Mouse (Mus musculus) cerebellum, postnatal 14 days (tissue): Measurements from ENCODE around the gene Opalin.

Experiments
- DNase-seq, 2 experiments: peaks; one replicate each; pipeline ENCODE4 v3.0.0; 2021; ENCODE audit warnings: mixed read lengths in 2 of 2

The Opalin gene

GRCm38 (mm10) chr19:41076906-41077305 is at the start of gene Opalin:
Gene Opalin (minus strand): TSS chr19:41077113.
- DNase-seq, result no peak

GRCm38 (mm10) chr19:41123009-41123408 is 46.1 kb upstream of the Opalin start:
- no peak for DNase-seq

GRCm38 (mm10) chr19:41119924-41120323 is 43.0 kb upstream of the Opalin start:
- peak; percentile 46 to 57 for DNase-seq

GRCm38 (mm10) chr19:41118346-41118745 is 41.4 kb upstream of the Opalin start:
- no peak for DNase-seq

DNA sequence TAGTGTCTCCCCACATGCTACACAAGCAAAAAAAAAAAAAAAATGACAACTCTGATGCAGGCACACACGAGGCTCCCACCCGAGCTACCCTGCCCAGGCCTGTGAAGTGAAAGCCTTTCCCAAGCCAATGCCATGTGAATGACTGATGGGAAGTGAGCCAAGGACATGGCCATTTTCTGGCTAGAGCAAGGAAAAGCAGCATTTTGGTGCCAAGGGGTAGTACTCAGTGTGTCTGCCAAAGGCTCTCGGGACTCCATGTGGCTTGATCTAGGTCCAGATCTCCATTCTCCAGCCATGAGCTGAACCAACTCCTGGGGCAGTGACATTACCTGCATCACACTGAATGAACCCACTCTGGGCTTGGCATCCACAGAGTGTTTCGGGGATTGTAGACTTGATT is 40.4 kb upstream of the Opalin start:
- DNase-seq, result peak; percentile 78 to 91

- no peak for DNase-seq
Observed at GRCm38 (mm10) chr19:41114611-41115010, 37.7 kb upstream of the Opalin start.

DNA sequence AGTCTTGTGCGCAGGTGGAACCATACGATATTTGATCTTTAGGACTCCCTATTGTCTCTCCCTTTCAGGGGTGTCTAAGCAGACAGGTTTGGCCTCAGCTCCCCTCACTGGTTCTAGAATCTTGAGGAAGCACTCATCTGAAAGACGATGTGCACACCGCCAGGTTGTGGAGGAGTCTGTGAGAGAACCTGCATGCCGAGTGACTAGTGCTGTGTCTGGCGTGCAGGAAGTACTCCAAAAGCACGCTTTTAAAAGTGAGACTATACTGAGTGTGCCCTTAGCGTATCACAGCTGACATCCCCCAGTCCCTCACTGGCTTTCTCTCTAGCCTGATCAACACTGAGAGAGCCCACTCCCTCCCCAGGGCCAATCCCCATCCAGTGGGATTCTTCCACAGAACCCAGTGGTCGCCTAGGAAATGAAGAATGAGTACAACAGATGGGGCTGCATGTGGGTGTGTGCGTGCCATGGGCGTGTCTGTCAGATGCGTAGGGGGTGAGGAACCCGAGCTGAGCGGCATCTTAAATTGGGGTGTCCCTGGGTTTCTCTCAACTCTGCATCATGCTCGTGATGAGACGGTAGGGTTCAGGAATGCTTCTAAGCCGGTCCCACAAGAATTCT is 37.1 kb upstream of the Opalin start:
- DNase-seq, result no peak

GRCm38 (mm10) chr19:41112609-41113008 is 35.7 kb upstream of the Opalin start:
- DNase-seq, result no peak

DNA sequence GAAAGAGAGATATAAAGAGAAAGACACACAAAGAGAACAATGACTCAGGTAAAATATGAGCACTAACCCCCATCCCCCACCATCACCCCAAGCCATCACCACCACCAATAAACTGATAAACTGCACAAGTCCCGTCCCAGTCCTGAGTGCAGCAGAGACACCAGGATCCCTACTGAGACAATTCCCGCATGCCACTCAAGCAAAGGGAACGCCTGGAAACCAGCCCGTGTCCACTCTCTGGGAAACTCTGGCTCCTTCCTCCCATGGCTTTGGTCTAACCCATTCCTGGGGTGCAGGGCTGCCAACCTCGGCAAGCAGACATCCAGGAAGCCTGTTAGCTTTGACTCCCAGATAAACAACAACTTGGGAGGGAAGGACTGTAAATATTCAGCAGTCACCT is 33.1 kb upstream of the Opalin start:
- peak in 1 of 2 experiments; percentile 44 for DNase-seq

- peak; percentile 68 to 70 for DNase-seq
Observed at GRCm38 (mm10) chr19:41109496-41109895, 32.6 kb upstream of the Opalin start.

- peak; percentile 66 to 72 for DNase-seq
Observed at GRCm38 (mm10) chr19:41108666-41109065, 31.8 kb upstream of the Opalin start.

GRCm38 (mm10) chr19:41107530-41107929 is 30.6 kb upstream of the Opalin start:
- DNase-seq, result no peak

- peak; percentile 62 to 66 for DNase-seq
Observed at GRCm38 (mm10) chr19:41104922-41105321, 28.0 kb upstream of the Opalin start.

DNA sequence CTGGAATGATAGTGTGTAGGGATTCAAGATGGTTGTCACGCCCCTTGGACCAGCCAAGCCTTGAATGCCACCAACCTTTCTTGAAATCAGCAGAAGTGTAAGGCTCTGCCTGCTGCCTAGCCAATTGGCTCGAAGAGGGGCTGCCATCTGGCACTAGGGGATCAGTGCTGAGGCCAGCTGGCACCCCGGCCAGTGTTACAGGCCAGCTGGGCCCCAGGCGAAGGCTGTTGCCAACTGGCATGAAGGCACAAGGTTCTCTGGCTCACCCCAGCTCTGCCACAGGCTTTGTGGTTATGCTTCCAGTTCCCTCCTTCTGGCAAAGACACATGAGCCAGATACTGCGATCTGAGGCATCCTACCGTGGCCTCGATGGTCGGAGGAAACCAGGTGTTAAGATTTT is 24.5 kb upstream of the Opalin start:
- peak; percentile 96 to 99 for DNase-seq

- peak; percentile 88 to 90 for DNase-seq
Observed at GRCm38 (mm10) chr19:41100863-41101262, 23.9 kb upstream of the Opalin start.

GRCm38 (mm10) chr19:41097038-41097437 is 20.1 kb upstream of the Opalin start:
- DNase-seq, result no peak

GRCm38 (mm10) chr19:41091901-41092300 is 15.0 kb upstream of the Opalin start:
- no peak for DNase-seq

DNA sequence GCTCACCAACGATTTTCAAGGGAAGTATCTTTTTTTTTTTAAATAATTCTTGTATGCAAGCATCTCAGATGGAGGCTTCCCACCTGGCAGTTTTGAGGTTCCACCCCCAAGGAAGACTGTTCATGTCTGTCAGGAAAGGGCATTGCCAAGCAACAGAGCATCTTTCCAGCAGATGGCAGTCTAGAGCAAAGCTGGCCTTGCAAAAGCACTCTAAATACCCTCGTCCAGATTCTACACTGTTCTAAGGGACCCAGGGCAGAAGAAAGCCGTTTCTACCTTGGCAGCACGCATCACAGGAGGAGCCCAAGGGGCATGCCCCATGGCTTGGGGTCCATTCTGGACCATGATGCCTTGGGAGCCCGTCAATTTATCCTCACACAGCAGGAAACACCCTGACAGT is 12.9 kb upstream of the Opalin start:
- DNase-seq, result peak; percentile 84 to 89

DNA sequence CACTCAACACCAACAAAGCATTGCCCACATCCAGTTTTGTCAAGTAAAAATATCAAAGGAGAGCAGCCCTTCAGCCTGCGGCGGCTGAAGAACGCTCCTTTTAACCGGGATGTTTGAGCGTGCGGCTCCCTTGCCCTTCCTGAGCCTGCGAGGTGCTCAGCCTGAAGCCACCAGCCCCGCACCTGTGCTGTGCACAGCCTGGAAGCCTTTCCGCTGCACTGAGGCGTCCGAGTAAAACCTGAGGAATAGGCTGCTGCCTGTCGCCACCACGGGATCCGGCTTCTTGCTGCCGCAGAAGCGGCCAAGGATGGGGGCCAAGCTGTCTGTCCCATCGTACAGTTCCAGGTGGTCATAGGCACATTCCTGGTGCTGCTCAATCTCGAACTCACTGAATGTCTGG is 11.6 kb upstream of the Opalin start:
- DNase-seq, result no peak

- DNase-seq, result no peak
Observed at GRCm38 (mm10) chr19:41087901-41088300, 11.0 kb upstream of the Opalin start.

DNA sequence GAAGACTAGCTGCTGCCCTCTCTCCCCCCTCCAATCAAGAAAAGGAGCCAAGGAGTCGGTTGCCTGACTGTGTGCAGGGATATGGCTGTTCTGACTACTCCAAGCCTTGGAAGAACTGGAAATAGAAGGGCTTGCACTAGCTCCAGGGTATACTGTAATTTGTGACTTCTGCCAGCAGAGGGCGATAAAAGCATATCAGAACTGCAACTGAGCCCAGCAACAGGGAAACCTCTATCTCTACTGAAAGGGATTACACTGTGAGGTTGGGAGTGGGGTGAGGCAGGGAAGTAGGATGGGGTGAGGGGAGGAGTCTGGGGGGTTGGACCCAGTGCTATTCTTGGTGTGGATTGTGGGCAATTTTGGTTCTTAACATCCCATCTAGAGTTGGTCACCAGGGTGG is 9.8 kb upstream of the Opalin start:
- peak; percentile 90 for DNase-seq

DNA sequence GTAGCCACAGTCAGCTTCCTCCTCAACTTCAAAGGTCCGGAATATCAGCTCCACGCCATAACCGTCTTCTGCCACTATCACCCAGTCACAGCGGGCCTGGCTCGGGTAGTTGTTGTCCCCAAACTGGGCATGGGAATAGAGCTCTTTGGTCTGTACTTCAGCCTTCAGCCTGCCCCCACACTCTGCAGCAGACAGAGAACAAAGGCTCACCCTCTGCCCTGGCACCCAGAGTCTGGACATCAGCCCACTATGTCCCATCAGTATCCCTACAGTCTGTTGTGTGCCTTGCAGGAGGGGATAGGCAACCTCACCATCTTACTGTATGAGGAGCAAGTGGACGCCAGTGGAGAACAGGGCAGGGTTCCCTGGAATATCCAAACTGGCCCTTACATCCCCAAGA is 9.4 kb upstream of the Opalin start:
- DNase-seq, result no peak

DNA sequence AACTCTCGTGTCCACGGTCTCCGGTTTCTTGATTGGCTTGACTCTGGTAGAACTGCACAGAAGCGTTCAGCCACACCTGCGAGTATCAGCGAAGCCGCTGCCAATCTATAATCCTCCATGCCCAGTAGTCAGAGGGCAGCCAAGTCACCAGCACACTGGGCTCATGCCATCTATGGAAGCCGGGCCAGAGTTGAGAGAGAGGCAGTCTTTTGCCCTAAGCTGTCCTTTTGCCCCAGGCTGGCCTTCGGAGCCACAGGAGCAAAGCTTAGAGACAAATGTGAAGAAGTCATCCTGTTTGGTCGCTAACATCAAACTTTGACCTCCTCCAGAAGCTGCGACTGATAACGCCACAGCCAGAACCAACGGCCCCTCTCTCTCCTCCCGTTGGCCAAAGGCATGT is 6.7 kb upstream of the Opalin start:
- DNase-seq, result no peak

DNA sequence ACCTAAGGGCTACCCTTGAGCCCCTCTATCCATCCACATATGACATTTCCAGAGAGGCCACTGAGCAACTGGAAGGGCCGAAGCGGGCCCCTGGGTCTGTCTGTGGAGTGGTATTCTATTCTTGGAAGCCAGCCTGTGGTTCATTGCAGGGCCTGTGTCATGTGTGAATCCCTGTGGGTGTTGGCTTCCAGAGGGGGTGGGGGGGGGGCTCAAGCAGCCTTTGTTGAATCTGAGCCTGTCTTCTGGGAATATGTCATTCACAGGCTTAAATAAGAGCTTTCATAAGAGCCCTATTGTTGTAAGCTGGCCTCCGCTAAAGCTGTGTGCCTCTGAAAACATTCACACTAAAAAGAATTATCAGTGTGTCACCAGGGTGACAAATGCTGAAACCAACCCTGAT is 4.7 kb upstream of the Opalin start:
- DNase-seq, result no peak

GRCm38 (mm10) chr19:41073746-41074455 is 3.0 kb downstream of the Opalin start:
- no peak for DNase-seq
